Mouse (Mus musculus) limb, embryonic 10.5 days (tissue): ENCODE data around the gene Tomm40l. TPM values are rescaled to one million over a fixed set of nuclear protein-coding genes. Genes with fewer than 3 reads are reported as not detected.

Experiments used
- DNase-seq: peaks from one replicate; pipeline ENCODE4 v3.0.0-alpha.2; 2017; ENCODE audit warnings: low spot score
- H3K27ac ChIP-seq: fragments of 300-500 bp; sonication (generic); 2 replicates; pipeline ENCODE4 v1.5.1; 2016; ENCODE audit warnings: mild to moderate bottlenecking
- H3K27me3 ChIP-seq: fragments of 300-500 bp; sonication (generic); 2 replicates; pipeline ENCODE4 v1.6.1; 2016; ENCODE audit warnings: low read depth, mild to moderate bottlenecking; ENCODE audit not compliant: poor library complexity, severe bottlenecking
- H3K36me3 ChIP-seq: fragments of 300-500 bp; sonication (generic); 2 replicates; pipeline ENCODE4 v1.6.1; 2016; ENCODE audit warnings: mild to moderate bottlenecking, moderate library complexity
- H3K4me1 ChIP-seq: fragments of 300-500 bp; sonication (generic); 2 replicates; pipeline ENCODE4 v1.6.1; 2016
- H3K4me3 ChIP-seq: fragments of 300-500 bp; sonication (generic); 2 replicates; pipeline ENCODE4 v1.5.1; 2016; ENCODE audit warnings: mild to moderate bottlenecking, moderate library complexity
- H3K9me3 ChIP-seq: fragments of 300-500 bp; sonication (generic); replicated peaks from 2 replicates; pipeline ENCODE4 v1.6.1; 2016; ENCODE audit warnings: mild to moderate bottlenecking
- WGBS: fragments of 180-500 bp; shearing (Covaris S2); methylation state at CpG from one replicate; pipeline ENCODE4 v1.1.7; 2016; 5-methylcytosine and 5-hydroxymethylcytosine counted together
- polyA plus RNA-seq: library from polyadenylated mRNA; unstranded; fragments of >200 nt; fragmentation: Nextera tagmentation; extraction: Ambion mirVana; gene quantifications from 2 replicates; pipeline ENCODE4 v1.2.1, GENCODE M21; 2016

Gene Tomm40l
- polyA plus RNA-seq, 1 experiment from 2014 or later: 32.2 TPM

DNA sequence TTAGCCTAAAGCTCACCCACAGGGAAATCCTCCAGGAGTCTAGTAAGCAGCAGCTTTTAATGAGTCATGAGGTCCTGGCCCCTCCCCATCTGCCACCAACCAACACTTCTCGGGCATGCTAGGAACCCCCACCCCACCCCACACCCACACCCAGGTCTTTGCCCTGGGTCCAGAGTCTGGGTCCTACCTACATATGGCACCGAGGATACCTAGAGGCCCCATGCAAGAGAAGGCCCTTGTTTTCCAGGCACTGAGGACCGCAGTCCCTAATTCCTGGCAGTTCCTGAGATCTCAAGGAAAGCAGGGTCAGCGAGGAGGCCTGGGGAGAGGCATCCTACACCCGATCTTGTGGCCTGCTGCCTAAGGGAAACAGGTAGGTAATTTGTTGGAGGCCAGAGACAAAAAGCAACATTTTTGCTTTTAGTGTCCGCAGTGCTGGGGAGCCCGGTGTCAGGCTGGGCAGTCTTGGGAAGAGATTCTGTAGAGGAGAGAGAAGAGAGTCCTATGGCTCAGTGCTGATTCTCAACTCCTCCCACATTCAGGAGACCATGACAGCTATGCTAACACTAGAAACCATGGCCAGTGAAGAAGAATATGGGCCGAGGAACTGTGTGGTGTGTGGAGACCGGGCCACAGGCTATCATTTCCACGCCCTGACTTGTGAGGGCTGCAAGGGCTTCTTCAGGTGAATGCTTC lies 8.4 kb downstream of the Tomm40l start, which contains the start of gene Nr1i3:
Nr1i3 (plus strand) TSS at position 170 of the 696 bp plus-strand sequence.
- DNase-seq: no peak
- WGBS: 74% methylated on average over 10 of the region's 10 CpGs
- Histone ChIP-seq H3K9me3 (no peaks in the 10 kb centered on the region), H3K27me3 (no peaks in the 10 kb centered on the region), H3K4me3 (no peak within 1 kb of the TSS), H3K27ac (no peak within 1 kb of the TSS), H3K36me3 (peaks cover 7% of the 10 kb centered on the region), H3K4me1 (no peaks in the 10 kb centered on the region)

DNA sequence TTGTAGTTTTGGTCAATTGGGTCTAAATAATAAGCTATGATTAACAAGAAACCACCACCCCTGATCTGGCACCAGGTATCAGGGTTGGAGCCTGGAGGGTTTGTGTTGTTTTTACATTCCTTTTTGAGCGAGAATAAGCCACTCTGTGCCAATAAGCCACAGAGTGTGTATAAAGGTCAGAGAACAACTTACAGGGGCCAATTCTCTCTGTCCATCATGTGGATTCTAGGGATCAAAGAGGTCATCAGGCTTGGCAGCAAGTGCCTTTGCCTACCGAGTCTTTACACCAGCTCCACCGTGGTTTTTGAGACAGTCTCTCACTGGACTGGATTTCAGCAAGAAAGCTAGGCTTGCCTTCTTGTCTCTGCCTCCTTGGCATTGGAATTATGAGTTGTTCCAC lies 9.5 kb downstream of the Tomm40l start:
- no peaks in the 10 kb centered on the region for H3K27me3 ChIP-seq
- WGBS: 56% methylated on average over 3 of the region's 3 CpGs
- H3K4me3 ChIP-seq: no peak overlapping the region
- no peaks in the 10 kb centered on the region for H3K36me3 ChIP-seq
- H3K27ac ChIP-seq: no peak overlapping the region
- no peaks in the 10 kb centered on the region for H3K9me3 ChIP-seq
- no peaks in the 10 kb centered on the region for H3K4me1 ChIP-seq
- no peak for DNase-seq

DNA sequence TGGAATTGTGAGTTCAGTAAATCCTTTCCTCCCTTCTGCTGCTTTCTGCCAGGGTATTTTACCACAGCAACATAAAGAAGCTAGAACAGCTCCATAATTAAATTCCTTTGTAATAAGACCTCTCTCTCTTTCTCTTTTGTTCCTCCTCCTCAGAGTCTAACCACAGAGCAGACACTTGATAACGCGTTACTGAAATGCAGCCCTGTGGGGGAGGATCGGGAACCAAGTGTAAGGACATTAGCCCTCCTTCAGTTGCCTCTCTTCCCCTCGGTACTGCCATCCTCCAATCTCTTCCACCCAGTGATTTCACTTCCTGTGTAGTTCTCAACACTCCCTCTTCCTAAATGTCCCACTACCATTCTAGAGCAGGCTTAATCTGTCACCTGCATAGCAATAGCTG lies 12.9 kb downstream of the Tomm40l start:
- WGBS: 40% methylated on average over 4 of the region's 4 CpGs

DNA sequence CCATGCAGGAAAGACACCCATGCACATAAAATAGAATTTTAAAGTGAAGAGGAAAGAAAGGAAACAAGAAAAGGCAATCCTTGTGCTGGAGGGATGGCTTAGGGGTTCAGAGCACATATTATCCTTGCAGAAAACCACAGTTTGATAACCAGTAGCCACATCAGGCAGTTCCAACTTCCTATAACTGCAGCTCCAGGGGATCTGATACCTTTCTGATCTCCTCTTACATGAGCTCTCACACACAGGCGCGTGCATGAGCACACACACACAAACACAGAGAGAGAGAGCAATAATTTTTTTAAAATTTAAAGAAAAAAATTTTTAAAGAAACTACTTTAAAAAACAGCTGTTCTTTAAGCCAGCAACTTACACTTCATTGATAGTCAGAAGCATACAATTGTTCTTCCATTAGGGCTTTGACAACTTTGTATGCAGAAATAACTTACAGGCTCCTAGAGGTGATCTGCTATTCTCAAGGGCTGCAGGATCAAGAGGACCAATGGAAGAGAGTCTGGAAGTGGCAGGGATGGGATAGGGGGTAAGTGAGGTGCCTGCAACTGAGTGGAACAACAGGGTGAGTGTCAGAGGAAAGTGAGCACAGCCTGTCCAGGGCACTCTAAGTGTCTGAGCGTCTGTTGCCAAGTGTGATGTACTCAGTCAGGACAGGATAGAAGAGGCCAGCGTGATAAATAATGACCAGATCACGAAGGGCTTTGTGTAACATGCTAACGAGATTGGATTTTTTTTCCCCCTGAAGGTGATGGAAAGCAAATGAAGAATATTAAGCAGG lies 16.4 kb downstream of the Tomm40l start:
- 81% methylated on average over 6 of the region's 6 CpGs for WGBS

More for the DNA sequence above, 12.9 kb downstream of the Tomm40l start:
- Histone ChIP-seq H3K27me3 (no peaks in the 10 kb centered on the region), H3K27ac (no peak overlapping the region), H3K36me3 (no peaks in the 10 kb centered on the region), H3K9me3 (no peaks in the 10 kb centered on the region), H3K4me1 (no peaks in the 10 kb centered on the region), H3K4me3 (no peak overlapping the region)
- DNase-seq: no peak

DNA sequence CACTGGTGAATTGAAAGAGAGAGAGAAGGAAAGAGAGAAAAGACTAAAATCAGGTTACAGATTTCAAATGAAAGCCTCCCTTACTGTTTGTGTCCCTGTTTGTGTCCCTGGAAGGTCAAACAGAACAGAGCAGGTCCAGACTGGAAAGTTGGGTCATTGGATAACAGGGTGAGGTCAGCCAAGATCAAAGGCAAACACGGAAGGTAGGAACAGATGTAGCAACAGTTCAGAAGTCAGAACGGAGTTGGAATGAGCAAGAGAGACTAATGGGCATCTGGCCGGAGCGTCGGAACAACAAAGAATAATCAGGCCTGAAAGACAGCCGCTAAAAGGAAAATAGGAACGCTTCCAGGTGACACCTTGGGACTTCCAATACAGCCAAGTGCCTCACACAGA lies 18.1 kb downstream of the Tomm40l start:
- DNase-seq: no peak

More for the DNA sequence above, 16.4 kb downstream of the Tomm40l start:
- Histone ChIP-seq H3K36me3 (no peaks in the 10 kb centered on the region), H3K27ac (no peak overlapping the region), H3K27me3 (no peaks in the 10 kb centered on the region), H3K9me3 (no peaks in the 10 kb centered on the region), H3K4me1 (peaks cover 3% of the 10 kb centered on the region; the same call in 1 of the 2 replicates), H3K4me3 (no peak overlapping the region)
- DNase-seq: no peak

DNA sequence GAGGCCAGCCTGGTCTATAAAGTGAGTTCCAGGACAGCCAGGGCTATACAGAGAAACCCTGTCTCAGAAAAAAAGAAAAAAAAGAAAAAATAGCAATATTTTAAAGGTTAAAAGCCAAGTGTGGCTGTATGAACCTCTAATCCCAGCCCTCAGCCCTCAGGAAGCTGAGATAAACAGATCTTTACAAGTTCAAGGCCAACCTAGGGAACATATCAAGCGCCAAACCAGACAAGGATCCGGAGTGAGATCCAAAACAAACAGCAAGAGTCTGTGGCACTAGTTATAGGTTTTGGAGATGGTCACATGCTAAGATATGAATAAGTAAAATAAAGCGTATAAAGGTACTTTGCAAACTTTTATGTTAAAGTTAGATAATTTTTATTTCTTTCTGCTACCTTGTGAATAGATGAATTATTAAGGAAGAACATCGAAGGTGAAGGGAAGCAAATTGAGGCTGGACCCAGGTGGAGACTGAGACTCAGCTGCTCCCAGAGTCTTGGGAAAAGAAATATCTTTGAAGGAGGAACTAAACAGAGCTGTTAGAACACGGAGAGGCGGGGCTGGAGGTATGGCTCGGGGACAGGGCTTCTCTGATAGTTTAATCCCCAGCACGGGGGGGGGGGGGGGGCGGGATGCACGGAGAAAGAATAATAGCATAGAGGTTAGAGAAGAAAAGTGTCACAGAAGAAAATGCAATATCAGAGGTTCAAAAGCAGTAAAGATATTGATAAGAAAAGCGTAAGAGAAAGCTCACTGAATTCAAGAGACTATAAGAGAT lies 18.7 kb downstream of the Tomm40l start:
- Histone ChIP-seq H3K36me3 (no peaks in the 10 kb centered on the region), H3K27ac (no peak overlapping the region), H3K27me3 (peaks cover 6% of the 10 kb centered on the region; the same call in 1 of the 2 replicates), H3K9me3 (no peaks in the 10 kb centered on the region), H3K4me3 (no peak overlapping the region), H3K4me1 (peaks cover 3% of the 10 kb centered on the region; the same call in 1 of the 2 replicates)
- DNase-seq: no peak
- 59% methylated on average over 11 of the region's 11 CpGs for WGBS

More for the DNA sequence above, 18.1 kb downstream of the Tomm40l start:
- 41% methylated on average over 7 of the region's 7 CpGs for WGBS
- Histone ChIP-seq H3K36me3 (no peaks in the 10 kb centered on the region), H3K27ac (no peak overlapping the region), H3K4me1 (peaks cover 3% of the 10 kb centered on the region; the same call in 1 of the 2 replicates), H3K4me3 (no peak overlapping the region), H3K27me3 (0 out of 2 replicates have a peak, but pooled peaks cover under 1% of the 10 kb centered on the region), H3K9me3 (no peaks in the 10 kb centered on the region)

DNA sequence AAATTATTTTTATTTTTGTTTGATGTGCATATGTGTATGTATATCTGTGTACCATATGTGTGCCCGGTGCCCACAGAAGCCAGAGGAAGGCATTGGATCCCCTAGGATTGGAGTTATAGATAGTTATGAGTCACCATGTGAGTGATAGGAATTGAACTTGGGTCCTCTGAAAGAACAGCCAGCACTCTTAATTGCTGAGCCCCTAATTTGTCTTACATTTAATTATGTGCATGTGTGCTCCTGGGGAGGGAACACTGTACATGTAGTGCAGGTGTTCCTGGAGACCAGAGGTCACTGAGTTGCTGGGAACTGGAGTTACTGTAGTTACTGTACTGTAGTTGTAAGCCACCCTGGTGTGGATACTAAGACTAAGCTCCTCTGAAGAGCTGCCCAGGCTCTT lies 21.5 kb downstream of the Tomm40l start:
- H3K36me3 ChIP-seq: no peaks in the 10 kb centered on the region
- 98% methylated on average over 1 of the region's 1 CpGs for WGBS
- no peak overlapping the region for H3K4me3 ChIP-seq
- no peaks in the 10 kb centered on the region for H3K9me3 ChIP-seq
- no peak overlapping the region for H3K27ac ChIP-seq
- peaks cover 9% of the 10 kb centered on the region for H3K4me1 ChIP-seq
- DNase-seq: no peak
- H3K27me3 ChIP-seq: peaks cover 35% of the 10 kb centered on the region

DNA sequence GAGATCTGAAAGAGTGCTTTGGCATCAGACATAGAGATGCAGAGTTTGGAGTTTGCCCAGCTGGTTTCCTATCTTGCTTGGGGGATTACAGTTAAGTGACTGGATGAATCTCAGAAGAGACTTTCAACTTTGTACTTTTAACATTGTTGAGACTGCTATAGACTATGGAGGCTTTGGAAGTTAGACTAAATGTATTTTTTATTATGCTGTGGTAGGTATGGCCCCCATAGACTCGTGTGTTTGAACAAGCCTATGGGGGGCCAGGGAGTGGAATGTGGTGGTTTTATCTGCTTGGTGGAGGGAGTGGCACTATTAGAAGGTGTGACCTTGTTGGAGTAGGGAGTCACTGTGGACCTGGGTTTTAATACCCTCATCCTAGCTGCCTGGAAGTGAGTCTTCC lies 22.8 kb downstream of the Tomm40l start:
- Histone ChIP-seq H3K4me1 (peaks cover 19% of the 10 kb centered on the region), H3K4me3 (no peak overlapping the region), H3K36me3 (no peaks in the 10 kb centered on the region), H3K9me3 (no peaks in the 10 kb centered on the region), H3K27ac (no peak overlapping the region), H3K27me3 (peaks cover 47% of the 10 kb centered on the region)
- WGBS: 36% methylated on average over 1 of the region's 1 CpGs
- DNase-seq: no peak

DNA sequence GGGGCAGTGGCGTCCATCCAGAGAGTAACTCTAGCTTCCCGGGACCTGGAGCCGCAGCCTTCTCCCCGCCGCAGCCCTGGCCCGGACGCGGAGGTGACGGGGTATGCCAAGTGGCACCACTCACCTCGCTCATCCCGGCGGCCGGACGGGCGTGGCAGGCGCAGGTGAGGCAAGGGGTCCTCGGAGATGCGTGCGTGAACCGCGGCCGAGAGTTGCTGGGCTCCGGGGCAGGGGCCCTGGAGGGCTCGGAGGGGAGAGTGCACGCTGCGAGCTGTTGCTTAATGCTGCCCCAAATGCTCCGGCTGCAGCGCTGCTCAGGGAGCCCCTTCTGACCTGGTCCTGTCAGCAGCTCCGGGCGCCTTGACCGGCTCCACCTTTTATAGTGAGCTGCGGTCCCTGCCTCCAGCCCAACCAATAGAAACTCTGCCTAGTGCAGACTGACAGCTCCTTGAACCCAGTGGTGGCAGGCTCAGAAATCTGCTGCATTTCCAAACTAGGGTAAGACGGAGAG lies 26.4 kb downstream of the Tomm40l start, which contains the start of gene Pcp4l1:
Pcp4l1 (minus strand) TSS at position 382 of the 511 bp plus-strand sequence.
- Histone ChIP-seq H3K27me3 (peaks cover 83% of the 10 kb centered on the region), H3K4me3 (peak within 1 kb of the TSS; percentile 65), H3K27ac (peak within 1 kb of the TSS; percentile 28; the same call in 1 of the 2 replicates), H3K9me3 (no peaks in the 10 kb centered on the region), H3K4me1 (peaks cover 35% of the 10 kb centered on the region), H3K36me3 (no peaks in the 10 kb centered on the region)
- peak; percentile 72 for DNase-seq
- under 1% methylated on average over 33 of the region's 33 CpGs for WGBS

DNA sequence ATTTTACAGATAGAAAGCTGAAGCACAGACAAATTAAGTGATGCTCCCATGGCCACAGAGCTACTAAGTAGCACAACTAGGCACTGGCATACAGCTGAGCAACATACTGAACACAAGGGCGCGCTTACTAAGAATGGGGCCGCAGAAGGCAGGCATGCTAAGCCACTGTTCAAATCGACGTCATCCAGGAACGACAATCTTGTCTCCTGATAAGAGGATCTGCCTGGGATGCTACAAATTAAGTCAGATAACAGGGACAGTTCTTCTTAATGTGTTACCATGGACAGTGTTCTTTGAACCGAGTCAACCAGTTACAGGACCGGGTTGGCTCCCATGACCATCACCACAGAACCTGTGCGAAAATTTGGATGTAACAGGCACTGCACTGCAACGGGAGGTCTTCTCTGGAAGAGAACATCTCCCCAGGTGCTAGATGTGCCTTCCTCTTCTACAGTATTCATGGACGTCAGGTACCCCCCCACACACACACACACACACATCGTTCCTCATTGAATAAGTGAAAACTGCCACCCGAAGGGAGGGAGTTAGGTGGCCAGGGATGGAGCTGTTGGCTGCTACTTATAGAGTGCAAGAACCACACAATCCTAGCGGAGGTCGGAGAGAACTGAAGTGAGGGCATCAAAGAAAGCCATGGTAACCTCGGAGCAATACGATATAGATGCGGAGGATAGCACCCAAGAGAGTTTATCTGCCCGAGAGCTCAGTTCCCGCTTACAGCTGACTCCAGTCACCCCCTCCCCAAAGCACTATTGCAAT lies 27.1 kb downstream of the Tomm40l start:
- peaks cover 35% of the 10 kb centered on the region for H3K4me1 ChIP-seq
- no peak overlapping the region; the same call in 1 of the 2 replicates for H3K27ac ChIP-seq
- 4% methylated on average over 20 of the region's 20 CpGs for WGBS
- DNase-seq: peak; percentile 38
- H3K27me3 ChIP-seq: peaks cover 90% of the 10 kb centered on the region
- peak overlapping the region; percentile 65 for H3K4me3 ChIP-seq
- H3K36me3 ChIP-seq: no peaks in the 10 kb centered on the region
- H3K9me3 ChIP-seq: no peaks in the 10 kb centered on the region

DNA sequence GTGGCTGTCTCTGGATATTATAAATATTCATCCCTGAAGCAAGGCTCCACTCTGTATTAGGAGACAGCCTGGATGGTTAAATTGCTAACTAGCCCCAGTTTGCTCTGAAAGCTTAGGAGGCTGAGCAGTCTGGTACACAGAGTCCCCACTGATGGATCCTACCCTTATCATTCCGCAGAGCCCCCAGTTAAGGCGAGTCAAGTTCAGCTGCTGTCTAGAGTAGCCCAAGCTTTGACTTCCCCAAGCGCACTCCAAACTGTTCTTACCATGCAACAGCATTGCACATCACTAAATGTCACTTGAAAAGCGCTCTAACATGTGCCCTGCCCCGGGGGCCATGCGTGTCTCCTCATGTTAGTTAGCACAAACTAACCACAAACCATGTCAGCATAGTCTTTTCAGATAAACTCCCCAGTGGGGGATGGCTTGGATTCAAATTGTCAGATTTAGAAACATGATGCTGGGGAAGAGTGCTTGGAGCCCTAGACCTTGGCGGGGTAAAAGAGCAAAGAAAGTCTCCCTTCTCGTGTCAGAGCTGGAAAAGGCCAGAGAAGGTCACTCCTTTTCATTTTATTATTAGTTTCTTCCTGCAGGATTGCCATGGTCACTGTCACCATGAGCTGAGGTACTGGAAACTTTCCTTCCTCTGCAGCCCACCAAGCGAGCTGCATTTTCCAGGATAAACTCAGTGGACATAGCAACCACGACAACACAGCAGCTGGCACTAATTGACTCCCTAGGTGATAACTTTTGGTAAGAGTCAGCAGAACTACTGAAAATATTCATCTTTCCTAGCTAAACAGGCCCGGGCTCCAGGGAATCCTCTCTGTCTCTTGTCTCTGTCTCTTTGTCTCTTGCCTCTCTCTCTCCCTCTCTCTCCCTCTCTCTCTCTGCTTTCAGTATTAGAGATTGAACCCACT lies 28.1 kb downstream of the Tomm40l start:
- DNase-seq: peak; percentile 42
- 27% methylated on average over 11 of the region's 11 CpGs for WGBS
- peaks cover 97% of the 10 kb centered on the region for H3K27me3 ChIP-seq
- no peaks in the 10 kb centered on the region for H3K9me3 ChIP-seq
- H3K4me3 ChIP-seq: no peak overlapping the region
- H3K4me1 ChIP-seq: peaks cover 43% of the 10 kb centered on the region
- no peaks in the 10 kb centered on the region for H3K36me3 ChIP-seq
- no peak overlapping the region for H3K27ac ChIP-seq
